Mouse (Mus musculus) lung, embryonic 14.5 days (tissue): ENCODE measurements around the gene Frmd4b. TPM values are rescaled to one million over a fixed set of nuclear protein-coding genes. Genes with fewer than 3 reads are reported as not detected.

ENCODE experiments used
- ATAC-seq: fragments of 200-750 bp; cut with Nextera tagmentation; 2 replicates; pipeline ENCODE4 v1.8.0; 2017; ENCODE audit warnings: mild to moderate bottlenecking, moderate TSS enrichment, moderate library complexity; ENCODE audit not compliant: insufficient read depth
- DNase-seq: peaks from one replicate; pipeline ENCODE4 v3.0.0-alpha.2; 2015
- H3K27ac ChIP-seq: fragments of 300-500 bp; sonication (generic); 2 replicates; pipeline ENCODE4 v1.5.1; 2014; ENCODE audit warnings: low read depth, mild to moderate bottlenecking, moderate library complexity
- H3K27me3 ChIP-seq: fragments of 300-500 bp; sonication (generic); 2 replicates; pipeline ENCODE4 v1.6.1; 2014; ENCODE audit warnings: low read length, control low read depth; ENCODE audit not compliant: insufficient read depth
- H3K36me3 ChIP-seq: fragments of 300-500 bp; sonication (generic); 2 replicates; pipeline ENCODE4 v1.6.1; 2014; ENCODE audit warnings: control low read depth; ENCODE audit not compliant: insufficient read depth
- H3K4me1 ChIP-seq: fragments of 300-500 bp; sonication (generic); 2 replicates; pipeline ENCODE4 v1.6.1; 2014; ENCODE audit warnings: antibody characterized with exemption, control low read depth; ENCODE audit not compliant: insufficient read depth
- H3K4me2 ChIP-seq: fragments of 300-500 bp; sonication (generic); 2 replicates; pipeline ENCODE4 v1.6.1; 2014; ENCODE audit warnings: mild to moderate bottlenecking
- H3K4me3 ChIP-seq: fragments of 300-500 bp; sonication (generic); 2 replicates; pipeline ENCODE4 v1.5.1; 2014; ENCODE audit warnings: low read depth, low read length
- H3K9ac ChIP-seq: fragments of 300-500 bp; sonication (generic); 2 replicates; pipeline ENCODE4 v1.6.1; 2014
- H3K9me3 ChIP-seq: fragments of 300-500 bp; sonication (generic); 2 replicates; pipeline ENCODE4 v1.6.1; 2016; ENCODE audit warnings: low read depth, low read length, control low read depth
- CTCF ChIP-seq: IDR thresholded peaks from 2 replicates; pipeline ENCODE4 v1.5.1; 2016; ENCODE audit warnings: antibody characterized with exemption, low read depth
- WGBS: fragments of 180-500 bp; shearing (Covaris S2); extraction: QIAGEN DNeasy Blood & Tissue Kit; methylation state at CpG from one replicate; pipeline ENCODE4 v1.1.7; 2014; 5-methylcytosine and 5-hydroxymethylcytosine counted together
- polyA plus RNA-seq: library from polyadenylated mRNA; unstranded; fragments of >200 nt; fragmentation: Nextera tagmentation; extraction: Ambion mirVana; gene quantifications from 2 replicates; pipeline ENCODE4 v1.2.1, GENCODE M21; 2014

The Frmd4b gene
- polyA plus RNA-seq, 1 experiment from 2014 or later: 20.8 TPM

DNA sequence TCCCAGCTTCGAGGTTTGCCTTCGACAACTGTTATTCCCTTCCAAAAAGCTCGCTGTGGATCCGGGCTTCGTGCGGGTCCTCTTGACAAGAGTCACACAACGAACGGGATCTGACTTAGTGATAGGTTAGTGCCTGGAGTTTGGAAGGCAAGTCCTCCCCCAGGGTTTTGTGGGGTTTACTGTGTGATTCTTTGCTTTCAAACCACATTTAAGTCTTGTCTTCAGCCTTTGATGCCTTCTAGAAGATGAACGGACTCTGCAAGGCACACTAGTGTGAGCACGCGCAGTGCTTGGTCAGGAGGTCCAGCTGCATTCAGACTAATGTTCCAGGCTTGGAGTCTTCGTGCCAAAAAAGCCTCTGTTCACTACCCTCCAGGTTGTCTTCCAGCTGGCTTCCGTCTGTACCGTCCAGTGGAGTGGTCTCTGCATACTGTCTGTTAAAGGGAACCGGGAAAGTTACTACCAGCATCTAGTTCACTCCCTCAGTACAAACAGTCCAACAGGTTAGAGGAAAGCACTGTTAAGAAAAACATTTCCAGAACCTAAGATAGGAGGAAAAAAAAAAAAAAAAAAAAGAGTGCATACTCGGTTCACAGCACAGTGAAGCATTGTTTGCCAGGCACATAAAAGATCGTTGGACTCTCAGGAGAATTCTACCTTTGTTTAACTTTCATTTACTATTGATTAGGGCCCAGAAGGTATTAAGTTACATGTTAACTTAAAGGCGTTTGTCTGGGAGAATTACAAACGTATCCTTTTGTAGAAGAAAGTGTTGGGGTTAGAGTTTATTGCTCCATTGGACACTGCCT, 329.1 kb downstream of the Frmd4b start:
- WGBS: 58% methylated on average over 19 of the region's 19 CpGs
- peak overlapping the region; percentile 33; the same call in 1 of the 2 replicates for H3K27ac ChIP-seq
- DNase-seq: peak; percentile 44
- H3K4me2 ChIP-seq: no peak overlapping the region
- peak; percentile 31; the same call in 1 of the 2 replicates for ATAC-seq
- TF ChIP-seq CTCF: no peak
- H3K9ac ChIP-seq: no peak overlapping the region
- H3K4me3 ChIP-seq: no peak overlapping the region
- no peaks in the 10 kb centered on the region for H3K9me3 ChIP-seq
- H3K4me1 ChIP-seq: no peaks in the 10 kb centered on the region; the same call in 1 of the 2 replicates
- no peaks in the 10 kb centered on the region for H3K27me3 ChIP-seq
- H3K36me3 ChIP-seq: peaks cover 24% of the 10 kb centered on the region; the same call in 1 of the 2 replicates

GRCm38 (mm10) chr6:97286332-97286731, 331.0 kb downstream of the Frmd4b start:
- 89% methylated on average over 5 of the region's 5 CpGs for WGBS
- Histone ChIP-seq H3K36me3 (peaks cover 20% of the 10 kb centered on the region; the same call in 1 of the 2 replicates), H3K4me3 (no peak overlapping the region), H3K27me3 (no peaks in the 10 kb centered on the region), H3K9me3 (no peaks in the 10 kb centered on the region), H3K9ac (no peak overlapping the region), H3K4me2 (no peak overlapping the region), H3K27ac (no peak overlapping the region), H3K4me1 (no peaks in the 10 kb centered on the region; the same call in 1 of the 2 replicates)
- DNase-seq: no peak
- no peak for TF ChIP-seq CTCF
- ATAC-seq: no peak

- H3K4me3 ChIP-seq: no peak overlapping the region
- 89% methylated on average over 1 of the region's 1 CpGs for WGBS
- H3K27me3 ChIP-seq: no peaks in the 10 kb centered on the region
- DNase-seq (no peak), ATAC-seq (no peak)
- H3K9ac ChIP-seq: no peak overlapping the region
- peaks cover 17% of the 10 kb centered on the region; the same call in 1 of the 2 replicates for H3K36me3 ChIP-seq
- TF ChIP-seq CTCF: no peak
- no peaks in the 10 kb centered on the region for H3K4me1 ChIP-seq
- H3K9me3 ChIP-seq: no peaks in the 10 kb centered on the region
- H3K27ac ChIP-seq: no peak overlapping the region
- H3K4me2 ChIP-seq: no peak overlapping the region
These were observed 333.7 kb downstream of the Frmd4b start for GRCm38 (mm10) chr6:97283676-97284075.

GRCm38 (mm10) chr6:97278878-97279277, 338.5 kb downstream of the Frmd4b start:
- 50% methylated on average over 6 of the region's 6 CpGs for WGBS
- Histone ChIP-seq H3K4me1 (peaks cover 3% of the 10 kb centered on the region; the same call in 1 of the 2 replicates), H3K9me3 (no peaks in the 10 kb centered on the region), H3K36me3 (no peaks in the 10 kb centered on the region), H3K27me3 (no peaks in the 10 kb centered on the region), H3K4me3 (no peak overlapping the region), H3K4me2 (no peak overlapping the region), H3K9ac (0 out of 2 replicates have a peak overlapping the region, but pooled peaks have one; percentile 10), H3K27ac (no peak overlapping the region)
- DNase-seq (no peak), ATAC-seq (no peak)
- no peak for TF ChIP-seq CTCF

- peak; percentile 75 for ATAC-seq
- H3K4me3 ChIP-seq: peak overlapping the region; percentile 2; the same call in 1 of the 2 replicates
- peak overlapping the region; percentile 26; the same call in 1 of the 2 replicates for H3K27ac ChIP-seq
- H3K4me2 ChIP-seq: peak overlapping the region; percentile 56
- no peaks in the 10 kb centered on the region for H3K36me3 ChIP-seq
- TF ChIP-seq CTCF: peak; percentile 89
- H3K27me3 ChIP-seq: no peaks in the 10 kb centered on the region
- DNase-seq: peak; percentile 90
- no peaks in the 10 kb centered on the region for H3K9me3 ChIP-seq
- H3K4me1 ChIP-seq: peaks cover 3% of the 10 kb centered on the region; the same call in 1 of the 2 replicates
- H3K9ac ChIP-seq: peak overlapping the region; percentile 10; the same call in 1 of the 2 replicates
- 5% methylated on average over 19 of the region's 19 CpGs for WGBS
These were observed 339.1 kb downstream of the Frmd4b start for GRCm38 (mm10) chr6:97278014-97278787.

GRCm38 (mm10) chr6:97276890-97277497, 340.3 kb downstream of the Frmd4b start:
- ATAC-seq (no peak), DNase-seq (peak; percentile 28)
- WGBS: 49% methylated on average over 5 of the region's 5 CpGs
- H3K4me3 ChIP-seq: no peak overlapping the region
- H3K9me3 ChIP-seq: no peaks in the 10 kb centered on the region
- H3K4me2 ChIP-seq: no peak overlapping the region
- H3K9ac ChIP-seq: no peak overlapping the region
- no peak overlapping the region for H3K27ac ChIP-seq
- H3K36me3 ChIP-seq: no peaks in the 10 kb centered on the region
- TF ChIP-seq CTCF: no peak
- peaks cover 3% of the 10 kb centered on the region; the same call in 1 of the 2 replicates for H3K4me1 ChIP-seq
- H3K27me3 ChIP-seq: no peaks in the 10 kb centered on the region
